Mouse (Mus musculus): Measurements from ENCODE around the gene Col5a1.

DNA sequence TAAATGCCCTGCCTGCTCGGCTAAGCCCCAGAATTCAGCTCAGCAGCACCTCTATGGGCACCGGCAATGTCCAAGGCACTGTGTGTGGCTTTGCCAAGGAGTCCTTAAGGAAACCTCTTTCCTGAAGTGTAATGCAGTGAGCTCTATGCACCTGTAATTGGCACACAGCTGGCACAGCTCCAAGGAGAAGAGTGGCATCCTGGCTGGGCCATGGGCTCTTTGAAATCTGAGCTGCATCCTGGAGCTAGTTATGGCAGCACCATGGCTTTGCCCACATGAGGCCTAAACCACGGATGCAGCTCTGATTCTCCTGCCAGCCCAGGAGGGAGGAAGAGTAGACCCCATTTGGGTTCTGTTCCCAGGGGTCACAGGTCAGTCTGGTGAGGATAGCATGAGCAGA lies 16.1 kb downstream of the Col5a1 start:
- no peak for TF ChIP-seq CTCF (IDR thresholded peaks at IDR 0.05)
- TF ChIP-seq EP300 (IDR thresholded peaks at IDR 0.05) = no peak

Data from lung, postnatal 0 days (tissue).